Mouse (Mus musculus) cerebellum, postnatal 36 days (tissue): Measurements from ENCODE around the gene Ube4a.
A peak's percentile ranks its signal among the peaks of the same experiment; 100 is the strongest.
"Not testable (repeated sequence)": the region's sequence is repeated elsewhere in the genome, so short reads cannot be mapped to it uniquely, and the experiment has no call there.

Experiments used
- DNase-seq, 2 experiments: peaks; one replicate each; pipeline ENCODE4 v3.0.0; 2021 to 2022; ENCODE audit warnings: mixed read lengths in 2 of 2

Gene Ube4a

GRCm38 (mm10) chr9:44981104-44981503 is 15.7 kb upstream of the Ube4a start:
- no peak for DNase-seq

- no peak for DNase-seq
Observed at GRCm38 (mm10) chr9:44980242-44980641, 14.8 kb upstream of the Ube4a start, which contains the start of gene Cd3g. Gene Cd3g, minus strand, starts transcription at chr9:44980431.

GRCm38 (mm10) chr9:44979806-44980205 is 14.4 kb upstream of the Ube4a start:
- DNase-seq: no peak

- DNase-seq: no peak
Observed at GRCm38 (mm10) chr9:44977813-44978212, 12.4 kb upstream of the Ube4a start.

GRCm38 (mm10) chr9:44969450-44969849 is 4.0 kb upstream of the Ube4a start:
- DNase-seq: no peak

GRCm38 (mm10) chr9:44967763-44968162 is 2.4 kb upstream of the Ube4a start:
- not testable (repeated sequence) for DNase-seq

GRCm38 (mm10) chr9:44966815-44967242 is 1.4 kb upstream of the Ube4a start:
- peak; percentile 85 to 88 for DNase-seq

- DNase-seq: peak in 1 of 2 experiments; percentile 6
Observed at GRCm38 (mm10) chr9:44965833-44966466, 550 bp upstream of the Ube4a start.

- DNase-seq: no peak
Observed at GRCm38 (mm10) chr9:44954432-44954831, 11.0 kb downstream of the Ube4a start.

GRCm38 (mm10) chr9:44947836-44948235 is 17.6 kb downstream of the Ube4a start:
- no peak for DNase-seq

GRCm38 (mm10) chr9:44946185-44946695 is 19.2 kb downstream of the Ube4a start:
- DNase-seq: no peak

GRCm38 (mm10) chr9:44942421-44942820 is 23.0 kb downstream of the Ube4a start:
- DNase-seq: peak; percentile 61 to 79

GRCm38 (mm10) chr9:44941756-44942155 is 23.6 kb downstream of the Ube4a start:
- DNase-seq: peak in 1 of 2 experiments; percentile 27

GRCm38 (mm10) chr9:44921543-44921942 is 43.9 kb downstream of the Ube4a start:
- DNase-seq: no peak

GRCm38 (mm10) chr9:44921123-44921468 is 44.3 kb downstream of the Ube4a start:
- DNase-seq: peak in 1 of 2 experiments; percentile 54

- peak; percentile 81 to 93 for DNase-seq
Observed at GRCm38 (mm10) chr9:44920374-44921122, 44.9 kb downstream of the Ube4a start, which contains the start of gene Atp5l. Gene Atp5l, minus strand, starts transcription at chr9:44920742.

- no peak for DNase-seq
Observed at GRCm38 (mm10) chr9:44919606-44920005, 45.8 kb downstream of the Ube4a start.

- peak; percentile 55 to 67 for DNase-seq
Observed at GRCm38 (mm10) chr9:44916196-44916595, 49.2 kb downstream of the Ube4a start.

- no peak for DNase-seq
Observed at GRCm38 (mm10) chr9:44914706-44915105, 50.7 kb downstream of the Ube4a start.

GRCm38 (mm10) chr9:44911365-44911764 is 54.0 kb downstream of the Ube4a start:
- DNase-seq: no peak

GRCm38 (mm10) chr9:44905620-44906019 is 59.8 kb downstream of the Ube4a start:
- peak; percentile 48 to 51 for DNase-seq

- peak; percentile 80 to 82 for DNase-seq
Observed at GRCm38 (mm10) chr9:44904964-44905363, 60.4 kb downstream of the Ube4a start.

- DNase-seq: no peak
Observed at GRCm38 (mm10) chr9:44903856-44904255, 61.5 kb downstream of the Ube4a start.

- DNase-seq: no peak
Observed at GRCm38 (mm10) chr9:44900402-44900801, 65.0 kb downstream of the Ube4a start.
